Mouse (Mus musculus) ES-E14 (cell line): Measurements from ENCODE around the gene Tepp. TPM values are rescaled to one million over a fixed set of nuclear protein-coding genes. Genes with fewer than 3 reads are reported as not detected.

Experiments
- DNase-seq: peaks from one replicate; pipeline ENCODE4 v3.0.0-alpha.2; 2013; ENCODE audit warnings: low read depth, low spot score
- H3K27ac ChIP-seq: 2 replicates; pipeline ENCODE4 v1.5.1; 2012; ENCODE audit warnings: low read depth, mild to moderate bottlenecking, low read length, moderate library complexity, mixed read lengths; ENCODE audit not compliant: poor library complexity, insufficient read depth, severe bottlenecking
- H3K36me3 ChIP-seq: 2 replicates; pipeline ENCODE4 v1.6.1; 2012; ENCODE audit warnings: mild to moderate bottlenecking, low read length, moderate library complexity, mixed read lengths; ENCODE audit not compliant: control insufficient read depth, poor library complexity, insufficient read depth, severe bottlenecking
- H3K4me1 ChIP-seq, 2 experiments: fragments of 150-350 bp in 1 of 2; sonication (generic) in 1 of 2; 2 replicates each; pipeline ENCODE4 v1.6.1; 2012; ENCODE audit warnings: low read length in 2 of 2, mild to moderate bottlenecking in 1 of 2, mixed read lengths in 1 of 2; ENCODE audit not compliant: control insufficient read depth in 2 of 2, insufficient read depth in 2 of 2, poor library complexity in 1 of 2
- H3K4me3 ChIP-seq, 2 experiments: fragments of 150-350 bp in 1 of 2; sonication (generic) in 1 of 2; 2 replicates each; pipeline ENCODE4 v1.5.1; 2012; ENCODE audit warnings: low read length in 2 of 2, low read depth in 1 of 2, mild to moderate bottlenecking in 1 of 2, mixed read lengths in 1 of 2; ENCODE audit not compliant: insufficient read depth in 1 of 2, poor library complexity in 1 of 2, severe bottlenecking in 1 of 2
- H3K9ac ChIP-seq: 2 replicates; pipeline ENCODE4 v1.6.1; 2012; ENCODE audit warnings: low read depth, mild to moderate bottlenecking, low read length, mixed read lengths; ENCODE audit not compliant: poor library complexity, insufficient read depth, severe bottlenecking
- H3K9me3 ChIP-seq: fragments of 150-350 bp; sonication (generic); 2 replicates; pipeline ENCODE4 v1.6.1; 2012; ENCODE audit warnings: low read depth, mild to moderate bottlenecking, low read length; ENCODE audit not compliant: control insufficient read depth, insufficient read depth
- CHD2 ChIP-seq: IDR thresholded peaks from 2 replicates; pipeline ENCODE4 v1.6.1; 2014; ENCODE audit warnings: mild to moderate bottlenecking, low read depth, low read length, inconsistent platforms
- HCFC1 ChIP-seq: IDR thresholded peaks from 2 replicates; pipeline ENCODE4 v1.6.1; 2012; ENCODE audit warnings: low read length, inconsistent platforms, borderline replicate concordance; ENCODE audit not compliant: insufficient read depth
- MAFK ChIP-seq: IDR thresholded peaks from 2 replicates; pipeline ENCODE4 v1.6.1; 2014; ENCODE audit warnings: mild to moderate bottlenecking, low read depth, low read length, inconsistent platforms; ENCODE audit not compliant: insufficient read depth
- ZC3H11A ChIP-seq: IDR thresholded peaks from 2 replicates; pipeline ENCODE4 v1.6.1; 2012; ENCODE audit warnings: low read depth, mild to moderate bottlenecking, inconsistent platforms, low read length, borderline replicate concordance
- ZNF384 ChIP-seq: IDR thresholded peaks from 2 replicates; pipeline ENCODE4 v1.6.1; 2012; ENCODE audit warnings: low read depth, low read length, inconsistent platforms
- in situ Hi-C, 2 experiments: fragments of 600-800 bp; cut with MboI; formaldehyde crosslinking; loops; one replicate each; pipeline ENCODE4 v1.15.1; 2025; ENCODE audit warnings: low sequenced_read_pairs in 2 of 2, inconsistent platforms in 1 of 2; ENCODE audit not compliant: unreplicated experiment in 2 of 2
- total RNA-seq: library from RNA; depleted of rRNA; stranded (reverse); fragments of 300-350 nt; gene quantifications from 2 replicates; pipeline ENCODE4 v1.2.3, GENCODE M21; 2012

Gene Tepp
- total RNA-seq, 1 experiment, result 0.45 TPM

DNA sequence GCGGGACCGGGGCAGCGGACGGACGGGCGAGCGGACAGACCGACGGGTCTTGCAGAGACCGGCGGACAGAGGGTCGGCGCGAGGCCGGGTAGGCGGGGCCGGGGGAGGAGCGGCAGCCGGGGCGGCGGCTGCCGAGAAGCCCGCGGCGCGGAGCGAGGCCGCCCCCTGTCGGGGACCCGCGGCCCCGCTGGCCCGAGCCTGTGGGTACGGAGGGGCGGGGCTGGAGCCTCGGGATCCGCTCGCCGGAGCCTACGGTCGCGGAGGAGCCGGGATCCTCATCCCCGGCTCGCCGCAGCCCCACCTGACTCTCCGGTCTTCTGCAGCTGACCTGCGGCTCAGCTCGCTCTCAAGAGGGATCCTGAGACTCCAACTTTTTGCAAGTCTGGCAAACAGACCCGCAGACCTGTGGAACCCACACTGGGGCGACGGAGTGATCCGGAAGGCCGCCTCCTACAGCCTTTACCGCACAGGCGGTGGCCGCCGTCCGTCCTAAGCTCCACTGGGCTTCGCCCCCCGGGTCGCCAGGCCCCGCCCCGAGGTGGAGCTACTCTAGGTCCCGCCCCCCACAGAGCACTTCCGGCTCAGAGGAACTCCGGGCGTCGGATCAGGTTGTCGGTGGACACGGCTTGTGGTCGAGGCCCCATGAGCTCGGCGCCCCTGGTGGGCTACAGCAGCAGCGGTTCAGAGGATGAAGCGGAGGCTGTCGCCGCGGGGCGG lies 21.5 kb downstream of the Tepp start, which contains the start of the genes Zfp319 and Usb1:
Gene Zfp319 (minus strand): TSS at position 231 of the 717 bp plus-strand sequence.
Gene Usb1 (plus strand): TSS at position 565 of the 717 bp plus-strand sequence.
- Histone ChIP-seq H3K4me1 (peaks cover 3 to 14% of the 10 kb centered on the region in 2 experiments; a peak in 2 of 4 replicates), H3K36me3 (peaks cover 9% of the 10 kb centered on the region; the same call in 1 of the 2 replicates), H3K9me3 (no peaks in the 10 kb centered on the region), H3K27ac (peak within 1 kb of the TSS; percentile 85), H3K4me3 (peak within 1 kb of the TSS; percentile 82 to 96), H3K9ac (peak within 1 kb of the TSS; percentile 85)
- TF ChIP-seq ZC3H11A (no peak), MAFK (no peak), HCFC1 (peak; percentile 58; the same call in 1 of the 2 replicates)
- DNase-seq, result peak; percentile 80
- in situ Hi-C loops, result no loop called here

DNA sequence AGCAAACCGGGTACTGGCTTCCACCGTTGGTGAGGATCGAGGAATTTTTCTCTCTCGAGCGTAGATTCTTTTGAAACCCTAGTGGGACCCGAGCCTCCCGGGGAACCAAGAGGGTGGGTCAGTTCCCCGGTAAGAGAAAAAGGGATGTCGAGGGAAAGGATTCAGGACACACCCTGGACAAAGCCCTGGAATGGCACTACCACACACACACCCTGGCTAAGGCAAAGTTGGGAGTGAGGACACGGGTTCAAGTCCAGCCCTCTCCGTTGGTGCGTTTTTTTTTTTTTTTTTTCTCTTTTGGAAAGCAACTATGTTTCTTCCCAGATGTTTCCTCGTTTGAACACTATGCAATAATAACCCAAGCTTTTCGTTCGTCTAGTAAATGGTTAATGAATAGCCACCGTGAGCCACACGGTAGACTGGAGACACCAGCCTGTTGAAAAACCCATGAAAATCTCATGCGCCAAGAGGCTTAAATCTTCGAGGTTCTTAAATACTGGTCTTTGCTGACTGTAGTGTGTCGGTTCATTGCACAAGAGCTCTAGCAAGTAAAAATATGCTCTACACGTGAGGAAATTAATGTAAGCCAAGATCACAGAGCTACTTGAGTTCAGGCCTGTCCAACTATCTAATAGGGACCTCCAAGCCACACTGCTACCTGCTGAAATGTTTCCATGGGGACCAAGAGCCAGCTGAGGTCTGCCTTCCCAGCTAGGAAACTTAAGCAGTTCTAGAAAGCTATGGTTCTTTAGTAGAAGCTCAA lies 22.3 kb downstream of the Tepp start:
- in situ Hi-C loops, result no loop called here
- Histone ChIP-seq H3K9me3 (no peaks in the 10 kb centered on the region), H3K4me1 (peaks cover 3 to 14% of the 10 kb centered on the region in 2 experiments; a peak in 2 of 4 replicates), H3K27ac (no peak overlapping the region; the same call in 1 of the 2 replicates), H3K4me3 (peak overlapping the region; percentile 82 to 96), H3K36me3 (peaks cover 7% of the 10 kb centered on the region; the same call in 1 of the 2 replicates), H3K9ac (peak overlapping the region; percentile 82)
- TF ChIP-seq MAFK (no peak), ZNF384 (peak; percentile 52)
- no peak for DNase-seq

DNA sequence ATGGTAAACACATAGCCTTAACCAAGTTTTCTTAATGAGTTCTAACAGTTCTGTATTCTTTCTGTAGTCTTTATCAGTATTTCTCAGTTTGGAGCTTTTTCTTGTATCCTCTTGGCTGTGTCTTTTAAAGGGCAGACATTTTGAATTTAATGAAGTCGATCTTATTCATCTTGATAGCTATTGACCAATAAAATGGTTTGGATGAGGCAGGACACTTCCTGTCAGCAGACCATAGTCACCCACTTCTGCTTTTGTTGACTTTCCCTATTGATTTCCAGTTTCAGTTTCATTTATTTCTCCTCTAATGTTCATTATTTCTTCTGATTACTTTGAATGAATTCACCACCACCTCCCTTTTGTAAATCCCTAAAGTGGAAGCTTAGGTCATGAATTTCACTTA lies 25.3 kb downstream of the Tepp start:
- no peak for TF ChIP-seq CHD2
- no peak overlapping the region for H3K27ac ChIP-seq
- H3K4me1 ChIP-seq, result peaks cover 3 to 8% of the 10 kb centered on the region in 2 experiments; a peak in 2 of 4 replicates
- no peak overlapping the region for H3K9ac ChIP-seq
- no peak for DNase-seq
- H3K4me3 ChIP-seq, result no peak overlapping the region
- no peaks in the 10 kb centered on the region; the same call in 1 of the 2 replicates for H3K36me3 ChIP-seq
- in situ Hi-C loops, result no loop called here
- no peaks in the 10 kb centered on the region for H3K9me3 ChIP-seq

DNA sequence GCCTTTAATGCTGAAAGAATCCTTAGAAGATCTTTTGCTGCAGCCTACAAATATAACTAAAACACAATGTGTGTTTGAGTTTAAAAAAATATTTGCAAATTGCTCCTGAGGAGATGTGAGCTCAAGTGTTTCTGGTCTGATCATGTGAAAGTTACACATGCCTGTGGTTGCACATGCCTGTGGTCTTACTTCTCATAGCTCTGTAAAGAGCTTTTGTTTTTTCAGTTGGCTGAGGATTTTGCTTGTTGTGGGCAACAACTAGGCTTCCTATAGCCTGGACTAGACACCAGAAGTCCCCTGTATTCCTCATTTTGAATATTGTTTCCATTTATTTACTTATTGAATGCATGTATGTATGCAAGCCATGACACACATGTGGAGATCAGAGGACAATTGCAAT lies 26.0 kb downstream of the Tepp start:
- no peaks in the 10 kb centered on the region; the same call in 1 of the 2 replicates for H3K36me3 ChIP-seq

More for the DNA sequence above, 26.0 kb downstream of the Tepp start:
- TF ChIP-seq CHD2 (no peak), ZC3H11A (no peak), HCFC1 (no peak), MAFK (no peak), ZNF384 (no peak)
- Histone ChIP-seq H3K4me1 (peaks cover 3 to 5% of the 10 kb centered on the region in 2 experiments; a peak in 1 of 4 replicates), H3K9me3 (no peaks in the 10 kb centered on the region), H3K27ac (no peak overlapping the region), H3K4me3 (no peak overlapping the region), H3K9ac (no peak overlapping the region)
- DNase-seq, result no peak
- in situ Hi-C loops, result no loop called here
